Mouse (Mus musculus): Measurements from ENCODE around the gene Sos1.

DNA sequence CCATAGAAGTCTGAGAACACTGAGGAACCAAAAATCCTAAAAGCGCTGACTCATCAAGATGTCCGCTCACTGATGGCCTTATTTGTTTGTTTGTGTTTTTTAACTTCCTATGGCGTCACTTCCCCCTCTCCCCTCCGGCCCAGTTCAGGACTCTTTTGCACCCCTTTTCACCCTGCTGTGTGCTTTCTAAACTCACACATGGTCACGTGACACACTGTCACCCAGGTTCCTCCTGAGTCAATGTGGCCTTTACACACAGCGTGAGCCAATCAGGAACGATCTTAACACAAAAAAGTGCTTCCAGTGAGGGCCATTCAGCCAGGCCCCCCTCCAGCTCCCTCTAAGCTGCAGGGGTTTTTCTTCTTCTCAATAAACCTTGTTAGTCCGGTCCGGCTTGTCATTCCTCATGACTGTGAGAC is 16.9 kb upstream of the Sos1 start:
- TF ChIP-seq CTCF (conservative IDR thresholded peaks at IDR 0.05 in 1 of 2, IDR thresholded peaks at IDR 0.05 in 1 of 2; ENCODE audit: low read depth in 2 of 2, low read length in 2 of 2) (no peak), POLR2A (IDR thresholded peaks at IDR 0.05; ENCODE audit: low read depth, low read length) (no peak), TBP (conservative IDR thresholded peaks at IDR 0.05; ENCODE audit: low read depth, low read length) (no peak), SMC3 (IDR thresholded peaks at IDR 0.05; ENCODE audit: low read depth, low read length) (no peak), USF2 (conservative IDR thresholded peaks at IDR 0.05; ENCODE audit: low read depth, low read length) (no peak), USF1 (IDR thresholded peaks at IDR 0.05; ENCODE audit: low read depth, low read length) (no peak), HCFC1 (IDR thresholded peaks at IDR 0.05; ENCODE audit: low read depth, low read length) (no peak), KAT2A (IDR thresholded peaks at IDR 0.05; ENCODE audit: insufficient replicate concordance, low read length) (no peak), ETS1 (conservative IDR thresholded peaks at IDR 0.05; ENCODE audit: low read depth, low read length) (no peak)

Data from CH12.LX (cell line).